Mouse (Mus musculus): ENCODE measurements around the gene Rbfox1.

- TF ChIP-seq CTCF (IDR thresholded peaks at IDR 0.05; ENCODE audit: low read depth, low read length) (no peak), GATA1 (IDR thresholded peaks at IDR 0.05; ENCODE audit: borderline replicate concordance, low read length) (no peak), TAL1 (conservative IDR thresholded peaks at IDR 0.05; ENCODE audit: low read depth, low read length) (no peak), POLR2AphosphoS5 (IDR thresholded peaks at IDR 0.05; ENCODE audit: insufficient replicate concordance, low read depth, low read length) (no peak), GATA2 (IDR thresholded peaks at IDR 0.05; ENCODE audit: borderline replicate concordance, low read depth, low read length) (no peak)
Observed at GRCm38 (mm10) chr16:5881820-5882219, 3.3 kb upstream of the Rbfox1 start.
